Mouse (Mus musculus) kidney, embryonic 16.5 days (tissue): Measurements from ENCODE around the gene Ly75. TPM values are rescaled to one million over a fixed set of nuclear protein-coding genes. Genes with fewer than 3 reads are reported as not detected.

Experiments
- ATAC-seq: fragments of 200-750 bp; cut with Nextera tagmentation; 2 replicates; pipeline ENCODE4 v1.8.0; 2017; ENCODE audit warnings: moderate TSS enrichment; ENCODE audit not compliant: low FRiP score, low TSS enrichment
- H3K27ac ChIP-seq: fragments of 300-500 bp; sonication (generic); 2 replicates; pipeline ENCODE4 v1.5.1; 2014; ENCODE audit warnings: low read length
- H3K27me3 ChIP-seq: fragments of 300-500 bp; sonication (generic); 2 replicates; pipeline ENCODE4 v1.6.1; 2014; ENCODE audit warnings: low read length, control low read depth, mixed read lengths; ENCODE audit not compliant: insufficient read depth
- H3K36me3 ChIP-seq: fragments of 300-500 bp; sonication (generic); 2 replicates; pipeline ENCODE4 v1.6.1; 2014; ENCODE audit warnings: low read length, control low read depth, mixed read lengths; ENCODE audit not compliant: insufficient read depth
- H3K4me1 ChIP-seq: fragments of 300-500 bp; sonication (generic); 2 replicates; pipeline ENCODE4 v1.6.1; 2014; ENCODE audit warnings: low read length, control low read depth, mixed read lengths; ENCODE audit not compliant: insufficient read depth
- H3K4me2 ChIP-seq: fragments of 300-500 bp; sonication (generic); replicated peaks from 2 replicates; pipeline ENCODE4 v1.6.1; 2014; ENCODE audit warnings: low read depth, low read length
- H3K4me3 ChIP-seq: fragments of 300-500 bp; sonication (generic); 2 replicates; pipeline ENCODE4 v1.5.1; 2014; ENCODE audit warnings: mild to moderate bottlenecking, low read length
- H3K9ac ChIP-seq: fragments of 300-500 bp; sonication (generic); replicated peaks from 2 replicates; pipeline ENCODE4 v1.6.1; 2014; ENCODE audit warnings: low read length
- H3K9me3 ChIP-seq: fragments of 300-500 bp; sonication (generic); 2 replicates; pipeline ENCODE4 v1.6.1; 2016; ENCODE audit warnings: low read length, control low read depth
- WGBS: fragments of 180-500 bp; shearing (Covaris S2); extraction: QIAGEN DNeasy Blood & Tissue Kit; methylation state at CpG from one replicate; pipeline ENCODE4 v1.1.7; 2014; 5-methylcytosine and 5-hydroxymethylcytosine counted together
- polyA plus RNA-seq: library from polyadenylated mRNA; unstranded; fragments of >200 nt; fragmentation: Nextera tagmentation; extraction: Ambion mirVana; gene quantifications from 2 replicates; pipeline ENCODE4 v1.2.1, GENCODE M21; 2015

Ly75 gene
- polyA plus RNA-seq, 1 experiment from 2014 or later: 2.7 TPM

GRCm38 (mm10) chr2:60405431-60405830 is 22.3 kb upstream of the Ly75 start:
- no peak for ATAC-seq
- H3K4me1 ChIP-seq: peaks cover 7% of the 10 kb centered on the region
- H3K36me3 ChIP-seq: no peaks in the 10 kb centered on the region
- WGBS: 90% methylated on average over 5 of the region's 5 CpGs
- H3K4me2 ChIP-seq: no peak overlapping the region
- no peaks in the 10 kb centered on the region for H3K9me3 ChIP-seq
- H3K9ac ChIP-seq: no peak overlapping the region
- H3K27me3 ChIP-seq: no peaks in the 10 kb centered on the region
- no peak overlapping the region for H3K4me3 ChIP-seq
- no peak overlapping the region for H3K27ac ChIP-seq

- no peak overlapping the region for H3K4me2 ChIP-seq
- no peaks in the 10 kb centered on the region for H3K9me3 ChIP-seq
- no peak for ATAC-seq
- H3K4me3 ChIP-seq: no peak overlapping the region
- 96% methylated on average over 7 of the region's 7 CpGs for WGBS
- no peaks in the 10 kb centered on the region for H3K36me3 ChIP-seq
- no peak overlapping the region for H3K9ac ChIP-seq
- H3K4me1 ChIP-seq: peaks cover under 1% of the 10 kb centered on the region; the same call in 1 of the 2 replicates
- H3K27ac ChIP-seq: no peak overlapping the region
- no peaks in the 10 kb centered on the region for H3K27me3 ChIP-seq
Observed at GRCm38 (mm10) chr2:60404763-60405162, 21.7 kb upstream of the Ly75 start.

DNA sequence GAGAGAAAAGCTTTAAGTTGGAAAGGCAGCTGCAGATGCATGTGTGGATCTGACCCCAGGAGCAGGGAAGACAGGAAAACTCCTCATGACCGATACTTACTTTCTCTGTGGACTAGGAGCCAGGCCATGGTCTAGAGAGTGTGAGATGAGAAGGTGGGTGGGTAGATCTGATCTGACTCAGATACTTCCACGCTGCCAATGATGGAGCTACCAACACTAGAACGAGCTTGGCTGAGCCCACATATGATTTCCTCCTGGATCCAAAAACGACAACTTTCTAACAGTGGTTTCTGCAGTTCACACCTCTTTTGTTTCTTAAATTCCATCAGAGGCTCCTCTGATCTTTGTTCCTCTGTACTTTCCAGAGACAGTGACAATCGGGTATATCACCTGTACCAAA is 18.6 kb upstream of the Ly75 start:
- Histone ChIP-seq H3K4me1 (no peaks in the 10 kb centered on the region), H3K9ac (no peak overlapping the region), H3K36me3 (no peaks in the 10 kb centered on the region), H3K9me3 (no peaks in the 10 kb centered on the region), H3K4me2 (no peak overlapping the region), H3K27ac (no peak overlapping the region), H3K4me3 (no peak overlapping the region), H3K27me3 (no peaks in the 10 kb centered on the region)
- no peak for ATAC-seq
- 65% methylated on average over 5 of the region's 5 CpGs for WGBS

GRCm38 (mm10) chr2:60393786-60394185 is 10.7 kb upstream of the Ly75 start:
- WGBS: 68% methylated on average over 6 of the region's 6 CpGs
- H3K36me3 ChIP-seq: no peaks in the 10 kb centered on the region
- ATAC-seq: no peak

GRCm38 (mm10) chr2:60392286-60392685 is 9.2 kb upstream of the Ly75 start:
- Histone ChIP-seq H3K4me3 (no peak overlapping the region), H3K9me3 (no peaks in the 10 kb centered on the region), H3K27me3 (no peaks in the 10 kb centered on the region), H3K9ac (no peak overlapping the region), H3K4me2 (no peak overlapping the region), H3K4me1 (no peaks in the 10 kb centered on the region), H3K27ac (no peak overlapping the region), H3K36me3 (no peaks in the 10 kb centered on the region)
- no peak for ATAC-seq
- WGBS: 58% methylated on average over 4 of the region's 4 CpGs

More at GRCm38 (mm10) chr2:60393786-60394185, 10.7 kb upstream of the Ly75 start:
- H3K27me3 ChIP-seq: no peaks in the 10 kb centered on the region
- no peak overlapping the region for H3K27ac ChIP-seq
- H3K4me2 ChIP-seq: no peak overlapping the region
- no peaks in the 10 kb centered on the region for H3K9me3 ChIP-seq
- H3K9ac ChIP-seq: no peak overlapping the region
- H3K4me3 ChIP-seq: no peak overlapping the region
- no peaks in the 10 kb centered on the region for H3K4me1 ChIP-seq

DNA sequence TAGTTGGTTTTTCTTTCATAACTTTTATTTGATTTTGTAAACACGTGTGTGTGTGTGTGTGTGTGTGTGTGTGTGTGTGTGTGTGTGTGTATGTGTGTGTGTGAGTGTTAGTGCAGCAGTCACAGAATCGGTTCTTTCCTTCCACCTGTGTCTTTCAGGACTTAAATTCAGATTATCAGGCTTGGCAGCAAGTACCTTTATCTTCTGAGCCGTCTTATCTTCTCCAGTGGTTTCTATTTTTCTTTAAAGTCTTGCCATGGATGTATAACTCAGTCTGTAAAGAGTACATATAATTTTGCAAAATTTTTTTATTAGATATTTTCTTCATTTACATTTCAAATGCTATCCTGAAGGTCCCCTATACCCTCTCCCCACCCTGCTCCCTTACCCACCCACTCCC is 4.3 kb upstream of the Ly75 start:
- Histone ChIP-seq H3K4me2 (no peak overlapping the region), H3K27ac (no peak overlapping the region), H3K9me3 (no peaks in the 10 kb centered on the region), H3K36me3 (no peaks in the 10 kb centered on the region), H3K4me1 (0 out of 2 replicates have a peak, but pooled peaks cover 8% of the 10 kb centered on the region), H3K4me3 (no peak overlapping the region), H3K9ac (no peak overlapping the region), H3K27me3 (peaks cover 2% of the 10 kb centered on the region; the same call in 1 of the 2 replicates)
- 81% methylated on average over 3 of the region's 3 CpGs for WGBS
- ATAC-seq: no peak

DNA sequence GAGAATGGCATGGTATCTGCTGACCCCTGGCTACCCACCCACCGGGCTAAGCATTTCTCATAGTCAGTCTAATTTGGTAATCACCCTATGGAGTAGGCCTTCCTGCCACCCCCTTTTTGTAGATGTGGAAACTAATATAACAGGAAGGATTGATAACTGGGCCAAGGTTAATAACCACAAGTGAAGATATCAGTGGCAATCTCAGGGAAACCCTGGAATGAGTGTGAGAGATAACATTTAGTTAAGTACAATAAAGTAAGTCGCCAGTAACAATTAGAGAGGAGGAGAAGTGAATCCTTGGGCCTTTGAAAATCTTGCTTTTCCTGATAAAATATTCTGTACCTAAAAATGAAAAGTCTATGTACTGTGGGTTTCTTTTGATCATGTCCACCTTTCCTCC is 3.7 kb upstream of the Ly75 start:
- no peak for ATAC-seq
- H3K36me3 ChIP-seq: no peaks in the 10 kb centered on the region
- no peaks in the 10 kb centered on the region for H3K9me3 ChIP-seq
- H3K27ac ChIP-seq: no peak overlapping the region
- no peak overlapping the region for H3K9ac ChIP-seq
- H3K27me3 ChIP-seq: peaks cover 2% of the 10 kb centered on the region; the same call in 1 of the 2 replicates
- 89% methylated on average over 2 of the region's 2 CpGs for WGBS
- H3K4me1 ChIP-seq: 0 out of 2 replicates have a peak, but pooled peaks cover 8% of the 10 kb centered on the region
- H3K4me3 ChIP-seq: no peak overlapping the region
- H3K4me2 ChIP-seq: no peak overlapping the region

DNA sequence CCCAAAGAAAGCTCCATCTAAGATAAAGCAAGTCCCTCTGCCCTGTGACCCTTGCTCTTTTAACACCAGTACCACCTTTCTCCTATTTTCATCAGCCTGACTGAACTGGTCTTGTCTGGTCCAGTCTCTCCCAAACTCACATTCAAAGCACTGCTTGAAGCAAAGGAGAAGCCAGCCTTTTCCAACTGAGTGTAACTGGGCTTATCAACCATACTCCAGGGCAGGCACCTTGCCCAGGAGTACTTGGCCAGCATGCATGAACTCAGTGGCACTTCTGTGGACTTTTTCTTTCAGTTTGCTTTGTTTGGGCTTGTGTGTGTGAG is 1.6 kb upstream of the Ly75 start:
- Histone ChIP-seq H3K4me3 (no peak overlapping the region), H3K36me3 (no peaks in the 10 kb centered on the region), H3K9me3 (no peaks in the 10 kb centered on the region), H3K4me2 (no peak overlapping the region), H3K9ac (no peak overlapping the region), H3K27me3 (peaks cover 2% of the 10 kb centered on the region; the same call in 1 of the 2 replicates), H3K4me1 (0 out of 2 replicates have a peak, but pooled peaks cover 8% of the 10 kb centered on the region), H3K27ac (no peak overlapping the region)
- no peak for ATAC-seq

DNA sequence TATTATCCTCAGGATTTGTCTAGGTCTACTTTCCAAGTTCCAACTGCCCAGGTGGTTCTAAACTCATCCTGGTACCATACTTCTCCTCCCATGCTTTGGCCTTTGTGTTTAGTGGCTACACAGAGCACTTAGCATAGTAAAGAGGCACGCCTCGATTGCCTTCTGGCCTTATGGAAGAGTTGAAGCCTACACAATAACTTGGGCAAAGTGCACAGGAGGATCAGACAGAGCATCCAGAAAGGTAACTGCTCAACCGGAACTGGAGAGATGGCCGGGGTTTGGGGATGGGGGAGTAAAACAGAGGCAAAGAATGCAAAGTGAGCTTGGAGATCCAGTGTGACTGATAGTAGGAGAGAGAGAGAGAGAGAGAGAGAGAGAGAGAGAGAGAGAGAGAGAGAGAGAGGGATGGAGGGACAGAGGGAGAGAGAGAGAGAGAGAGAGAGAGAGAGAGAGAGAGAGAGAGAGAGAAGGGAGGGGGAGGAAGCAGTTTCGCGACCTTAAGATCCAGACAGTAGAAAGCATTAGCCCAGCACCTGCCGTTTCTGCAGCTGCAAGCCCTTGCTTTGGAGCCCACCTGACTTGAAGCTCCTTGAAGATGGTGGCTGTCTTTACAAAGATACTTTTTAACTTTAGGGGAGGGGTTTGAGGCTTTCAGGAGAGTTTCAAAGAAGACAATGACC is 1.1 kb upstream of the Ly75 start:
- Histone ChIP-seq H3K36me3 (no peaks in the 10 kb centered on the region), H3K4me3 (no peak overlapping the region), H3K27ac (no peak overlapping the region), H3K4me2 (no peak overlapping the region), H3K4me1 (0 out of 2 replicates have a peak, but pooled peaks cover 8% of the 10 kb centered on the region), H3K9me3 (no peaks in the 10 kb centered on the region), H3K27me3 (peaks cover 2% of the 10 kb centered on the region; the same call in 1 of the 2 replicates), H3K9ac (no peak overlapping the region)
- no peak for ATAC-seq
- WGBS: 36% methylated on average over 7 of the region's 7 CpGs

- H3K4me3 ChIP-seq: peak overlapping the region; percentile 66
- WGBS: 76% methylated on average over 3 of the region's 3 CpGs
- no peak; the same call in 1 of the 2 replicates for ATAC-seq
- peak overlapping the region; percentile 93 for H3K4me2 ChIP-seq
- H3K9ac ChIP-seq: peak overlapping the region; percentile 67
- H3K9me3 ChIP-seq: no peaks in the 10 kb centered on the region
- no peak overlapping the region for H3K27ac ChIP-seq
- H3K4me1 ChIP-seq: 0 out of 2 replicates have a peak, but pooled peaks cover 8% of the 10 kb centered on the region
- peaks cover 2% of the 10 kb centered on the region; the same call in 1 of the 2 replicates for H3K27me3 ChIP-seq
- H3K36me3 ChIP-seq: no peaks in the 10 kb centered on the region
Observed at GRCm38 (mm10) chr2:60382346-60382745, 757 bp downstream of the Ly75 start.
